Mouse (Mus musculus) liver, embryonic 15.5 days (tissue): ENCODE measurements around the gene D330045A20Rik. TPM values are rescaled to one million over a fixed set of nuclear protein-coding genes. Genes with fewer than 3 reads are reported as not detected.
"Not testable (repeated sequence)": the region's sequence is repeated elsewhere in the genome, so short reads cannot be mapped to it uniquely, and the experiment has no call there.

Experiments used
- ATAC-seq: fragments of 200-750 bp; cut with Nextera tagmentation; 2 replicates; pipeline ENCODE4 v1.8.0; 2017; ENCODE audit warnings: moderate number of reproducible peaks, mild to moderate bottlenecking, moderate library complexity; ENCODE audit not compliant: insufficient read depth
- H3K27ac ChIP-seq: fragments of 300-500 bp; sonication (generic); replicated peaks from 2 replicates; pipeline ENCODE4 v1.5.1; 2015; ENCODE audit warnings: mild to moderate bottlenecking, inconsistent platforms
- H3K27me3 ChIP-seq: fragments of 300-500 bp; sonication (generic); 2 replicates; pipeline ENCODE4 v1.6.1; 2015; ENCODE audit warnings: mild to moderate bottlenecking, inconsistent platforms
- H3K36me3 ChIP-seq: fragments of 300-500 bp; sonication (generic); replicated peaks from 2 replicates; pipeline ENCODE4 v1.6.1; 2015; ENCODE audit warnings: moderate library complexity, mild to moderate bottlenecking, inconsistent platforms
- H3K4me1 ChIP-seq: fragments of 300-500 bp; sonication (generic); replicated peaks from 2 replicates; pipeline ENCODE4 v1.6.1; 2015; ENCODE audit warnings: inconsistent platforms
- H3K4me2 ChIP-seq: fragments of 300-500 bp; sonication (generic); 2 replicates; pipeline ENCODE4 v1.6.1; 2015; ENCODE audit warnings: moderate library complexity, mild to moderate bottlenecking, inconsistent platforms
- H3K4me3 ChIP-seq: fragments of 300-500 bp; sonication (generic); replicated peaks from 2 replicates; pipeline ENCODE4 v1.5.1; 2015; ENCODE audit warnings: mild to moderate bottlenecking, inconsistent platforms
- H3K9ac ChIP-seq: fragments of 300-500 bp; sonication (generic); 2 replicates; pipeline ENCODE4 v1.6.1; 2015; ENCODE audit warnings: moderate library complexity, mild to moderate bottlenecking, inconsistent platforms
- H3K9me3 ChIP-seq: fragments of 300-500 bp; sonication (generic); replicated peaks from 2 replicates; pipeline ENCODE4 v1.6.1; 2016; ENCODE audit warnings: inconsistent platforms
- WGBS: fragments of 180-500 bp; shearing (Covaris S2); methylation state at CpG from one replicate; pipeline ENCODE4 v1.1.7; 2015; ENCODE audit warnings: mixed read lengths; ENCODE audit not compliant: insufficient replicate concordance; 5-methylcytosine and 5-hydroxymethylcytosine counted together
- polyA plus RNA-seq: library from polyadenylated mRNA; unstranded; fragments of >200 nt; fragmentation: Nextera tagmentation; extraction: Ambion mirVana; gene quantifications from 2 replicates; pipeline ENCODE4 v1.2.1, GENCODE M21; 2015

D330045A20Rik gene
- polyA plus RNA-seq, 1 experiment from 2014 or later = 0.89 TPM

GRCm38 (mm10) chrX:139583616-139584015 lies 103.4 kb downstream of the D330045A20Rik start:
- no peak overlapping the region for H3K4me3 ChIP-seq
- no peak overlapping the region for H3K27ac ChIP-seq
- H3K9me3 ChIP-seq = no peaks in the 10 kb centered on the region
- no peak for ATAC-seq
- 31% methylated on average over 4 of the region's 4 CpGs for WGBS
- H3K36me3 ChIP-seq = no peaks in the 10 kb centered on the region
- no peak overlapping the region for H3K4me2 ChIP-seq
- H3K4me1 ChIP-seq = no peaks in the 10 kb centered on the region
- no peak overlapping the region for H3K9ac ChIP-seq
- no peaks in the 10 kb centered on the region for H3K27me3 ChIP-seq

- not testable (repeated sequence) for ATAC-seq, H3K27ac ChIP-seq, H3K4me2 ChIP-seq, H3K36me3 ChIP-seq, H3K9ac ChIP-seq, H3K9me3 ChIP-seq, H3K4me1 ChIP-seq, H3K4me3 ChIP-seq, H3K27me3 ChIP-seq
- WGBS = 49% methylated on average over 2 of the region's 2 CpGs
These were observed 106.5 kb downstream of the D330045A20Rik start for GRCm38 (mm10) chrX:139586676-139587075.

GRCm38 (mm10) chrX:139596404-139596803 lies 116.2 kb downstream of the D330045A20Rik start:
- peak; percentile 62 for ATAC-seq
- WGBS = 52% methylated on average over 6 of the region's 6 CpGs
- H3K4me1 ChIP-seq = no peaks in the 10 kb centered on the region
- no peak overlapping the region for H3K9ac ChIP-seq
- H3K27ac ChIP-seq = no peak overlapping the region
- no peak overlapping the region for H3K4me2 ChIP-seq
- H3K36me3 ChIP-seq = no peaks in the 10 kb centered on the region
- H3K9me3 ChIP-seq = no peaks in the 10 kb centered on the region
- H3K4me3 ChIP-seq = no peak overlapping the region
- H3K27me3 ChIP-seq = no peaks in the 10 kb centered on the region

Other genes with a start within 250 kb of the D330045A20Rik start
- not detected in 2 replicates for gene Trap1a, start 146.7 kb upstream of the D330045A20Rik start, polyA plus RNA-seq
- gene Rnf128, start 82.9 kb downstream of the D330045A20Rik start, polyA plus RNA-seq = 57.4 and 65.4 TPM in 2 replicates
- gene Tbc1d8b, start 204.6 kb downstream of the D330045A20Rik start, polyA plus RNA-seq = 0.76 and 0.93 TPM in 2 replicates
- not detected in 2 replicates for gene Gm15013, start 234.1 kb downstream of the D330045A20Rik start, polyA plus RNA-seq